Mouse (Mus musculus) heart, adult 18-20 months (tissue): ENCODE results near the gene Slc25a30. TPM values are rescaled to one million over a fixed set of nuclear protein-coding genes. Genes with fewer than 3 reads are reported as not detected.

Experiments
- DNase-seq, 2 experiments: peaks; one replicate each; pipeline ENCODE4 v3.0.0; 2021 to 2022; ENCODE audit warnings: mixed read lengths in 1 of 2
- total RNA-seq, 2 experiments: library from RNA; stranded (reverse); gene quantifications; 2 replicates each; pipeline ENCODE4 v1.2.3; 2021

Slc25a30 gene
- total RNA-seq, 2 experiments from 2014 or later = 16.6 to 18.5 TPM

DNA sequence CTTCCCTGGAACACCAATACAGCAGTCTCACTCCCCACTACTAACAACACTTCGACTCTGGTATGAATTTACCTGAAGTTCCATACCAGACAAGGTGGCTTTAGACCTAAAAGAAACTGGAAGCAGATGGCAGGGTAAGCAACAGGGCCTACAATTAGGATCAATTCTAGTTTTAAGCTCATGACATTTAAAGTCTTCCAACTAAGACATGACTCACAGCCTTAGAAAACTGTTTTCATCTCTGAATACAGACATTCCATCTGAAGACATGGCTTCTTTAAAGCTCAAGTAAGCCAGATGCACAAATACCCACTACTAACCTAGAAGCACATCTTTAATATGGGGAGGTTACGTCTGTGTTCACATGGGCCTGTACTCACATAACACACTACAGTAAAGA, 38.9 kb downstream of the Slc25a30 start:
- no peak for DNase-seq

DNA sequence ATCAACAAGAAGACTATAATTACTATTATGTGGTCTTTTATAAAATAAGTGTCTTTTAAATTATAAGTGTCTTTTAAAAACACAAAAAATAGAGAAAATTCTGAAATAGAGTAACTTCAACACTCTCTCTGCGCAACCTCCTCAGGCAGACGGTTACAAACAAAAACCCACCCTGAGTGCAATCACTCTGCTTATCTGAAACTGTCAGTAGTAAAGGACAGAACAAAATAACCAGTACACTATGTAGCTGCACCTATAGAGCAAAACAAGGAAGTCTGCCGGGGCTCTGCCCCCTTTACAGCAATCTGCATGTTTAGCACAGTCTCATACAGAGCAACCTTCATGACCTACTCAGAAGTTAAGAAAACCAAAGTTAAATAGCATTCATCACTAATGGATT, 44.9 kb downstream of the Slc25a30 start:
- no peak for DNase-seq

DNA sequence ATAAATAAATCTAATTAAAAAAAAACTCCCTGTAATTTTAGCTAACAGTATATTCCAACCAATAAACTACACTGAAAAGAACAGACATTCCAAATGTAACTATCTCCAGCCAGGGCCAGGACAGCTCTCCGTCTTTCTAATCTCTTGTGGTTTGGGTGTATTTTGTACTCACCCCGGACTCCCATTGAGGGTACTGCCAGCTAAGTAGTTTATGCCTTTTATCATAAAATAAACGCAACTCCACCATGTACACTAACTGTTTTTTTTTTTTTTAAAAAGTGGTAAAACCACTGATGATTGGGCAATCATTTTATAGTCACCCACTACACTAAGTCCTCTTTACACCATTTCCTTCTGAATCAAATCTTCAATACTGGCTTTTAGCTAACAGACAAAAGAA, 51.2 kb downstream of the Slc25a30 start:
- DNase-seq = no peak

- peak; percentile 15 to 46 for DNase-seq
Measured at GRCm38 (mm10) chr14:75732631-75733030, 54.2 kb downstream of the Slc25a30 start.

- no peak for DNase-seq
Measured at GRCm38 (mm10) chr14:75731361-75731760, 55.5 kb downstream of the Slc25a30 start.

- DNase-seq = no peak
Measured at GRCm38 (mm10) chr14:75728111-75728510, 58.7 kb downstream of the Slc25a30 start.

GRCm38 (mm10) chr14:75727046-75727445, 59.8 kb downstream of the Slc25a30 start:
- DNase-seq = peak in 1 of 2 experiments; percentile 13

DNA sequence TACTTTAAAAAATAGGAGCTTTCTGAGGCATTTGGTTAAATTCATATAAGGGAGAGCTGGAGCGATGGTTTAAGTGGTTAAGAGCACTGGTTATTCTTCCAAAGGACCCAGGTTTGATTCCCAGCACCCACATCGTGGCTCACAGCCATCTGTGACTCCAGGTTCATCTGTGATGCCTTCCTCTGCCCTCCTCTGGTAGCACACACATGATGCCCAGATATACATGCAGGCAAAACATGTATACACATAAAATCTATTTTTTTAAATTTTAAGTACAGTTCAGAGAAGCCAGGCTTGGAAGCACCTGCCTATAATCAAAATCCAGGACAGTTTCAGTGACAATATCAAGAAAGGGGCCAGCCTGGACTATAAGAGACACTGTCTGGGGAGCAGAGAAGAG, 64.0 kb downstream of the Slc25a30 start:
- DNase-seq = no peak

DNA sequence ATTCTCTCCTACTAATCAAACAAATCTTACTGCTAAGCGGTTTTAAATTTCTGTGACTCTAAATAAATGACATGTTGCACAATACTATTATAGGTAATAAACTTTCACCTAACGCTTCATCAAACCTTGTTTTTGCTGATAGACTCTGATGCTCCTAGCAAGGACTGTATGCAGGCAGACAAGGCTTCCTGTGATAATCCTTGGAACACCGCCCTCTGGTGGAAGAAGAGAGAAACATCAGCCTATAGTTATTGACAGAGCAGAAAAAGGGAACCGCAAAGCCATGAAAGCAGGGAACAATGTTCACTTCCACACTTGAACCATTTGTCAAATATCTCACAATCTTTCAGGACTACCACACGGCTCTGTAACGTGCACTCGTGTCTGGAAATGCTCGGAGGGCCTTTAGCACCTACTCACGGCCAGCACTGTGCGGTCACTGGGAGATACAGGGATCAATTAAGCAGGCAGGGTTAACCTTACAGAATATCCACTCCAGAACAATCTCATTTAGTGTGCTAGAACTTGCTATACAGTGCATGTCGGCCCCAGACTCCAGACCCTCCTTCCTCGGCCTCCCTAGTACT, 64.8 kb downstream of the Slc25a30 start:
- peak; percentile 41 to 71 for DNase-seq

GRCm38 (mm10) chr14:75720121-75720520, 66.7 kb downstream of the Slc25a30 start:
- DNase-seq = peak; percentile 40 to 73

- DNase-seq = no peak
Measured at GRCm38 (mm10) chr14:75716410-75716809, 70.4 kb downstream of the Slc25a30 start.

GRCm38 (mm10) chr14:75713661-75714060, 73.2 kb downstream of the Slc25a30 start:
- no peak for DNase-seq

DNA sequence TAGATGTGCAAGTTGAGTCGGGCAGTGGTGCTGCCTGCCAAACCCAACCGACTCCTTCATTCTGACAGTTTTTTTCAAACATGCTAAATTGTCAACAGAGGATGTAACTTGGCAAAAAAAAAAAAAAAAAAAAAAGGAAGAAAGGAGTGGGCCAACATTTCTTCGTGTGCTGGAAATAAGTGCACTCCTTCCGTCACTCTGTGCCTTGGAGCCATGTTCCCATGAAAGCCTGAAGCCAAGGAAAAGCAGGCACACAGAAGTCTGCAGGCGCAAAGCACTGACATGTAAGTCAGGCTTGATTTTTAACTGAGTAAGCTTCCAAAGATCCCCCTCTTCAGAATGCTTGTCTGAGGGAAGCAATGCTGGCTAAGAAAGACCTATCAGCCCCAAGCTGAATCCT, 74.2 kb downstream of the Slc25a30 start:
- DNase-seq = no peak

DNA sequence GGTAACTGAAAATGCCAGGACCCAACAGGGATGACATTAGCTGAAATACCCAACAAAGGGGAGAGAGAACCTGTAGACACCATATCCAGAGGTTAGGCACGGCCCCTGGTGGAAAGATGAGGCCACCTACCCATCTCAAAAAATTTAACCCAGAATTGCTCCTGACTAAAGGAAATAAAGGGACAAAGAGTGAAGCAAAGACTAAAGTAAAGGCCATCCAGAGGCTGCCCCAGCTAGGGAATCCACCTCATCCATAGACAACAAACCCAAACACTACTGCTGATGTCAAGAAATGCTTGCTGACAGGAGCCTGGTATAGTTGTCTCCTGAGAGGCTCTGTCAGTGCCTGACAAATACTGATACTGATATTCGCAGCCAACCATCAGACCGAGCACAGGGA, 75.1 kb downstream of the Slc25a30 start:
- DNase-seq = no peak

Other genes starting within 250 kb of the Slc25a30 start
- not detected for gene Spert, start 193.9 kb downstream of the Slc25a30 start, total RNA-seq
- gene Erich6b, start 144.8 kb downstream of the Slc25a30 start, total RNA-seq = not detected
- 10 to 100 TPM; 13.4 to 14.9 TPM for gene Cog3, start 32.5 kb downstream of the Slc25a30 start, total RNA-seq
- 1,000 to 10,000 TPM; 2,629 to 3,296 TPM for gene Tpt1, start 58.1 kb upstream of the Slc25a30 start, total RNA-seq
- gene Kctd4, start 168.0 kb upstream of the Slc25a30 start, total RNA-seq = not detected
- gene Gtf2f2, start 223.8 kb upstream of the Slc25a30 start, total RNA-seq = 10 to 100 TPM; 14.3 to 15.5 TPM